Mouse (Mus musculus) stomach, postnatal 0 days (tissue): ENCODE measurements around the gene Gpn2. TPM values are rescaled to one million over a fixed set of nuclear protein-coding genes. Genes with fewer than 3 reads are reported as not detected.

Source experiments
- ATAC-seq: fragments of 200-750 bp; cut with Nextera tagmentation; 2 replicates; pipeline ENCODE4 v1.8.0; 2017; ENCODE audit not compliant: low FRiP score, low TSS enrichment
- DNase-seq: peaks from one replicate; pipeline ENCODE4 v3.0.0-alpha.2; 2016; ENCODE audit warnings: low spot score
- H3K27ac ChIP-seq: fragments of 300-500 bp; sonication (generic); replicated peaks from 2 replicates; pipeline ENCODE4 v1.5.1; 2014; ENCODE audit warnings: mild to moderate bottlenecking, control low read depth
- H3K27me3 ChIP-seq: fragments of 300-500 bp; sonication (generic); 2 replicates; pipeline ENCODE4 v1.6.1; 2014; ENCODE audit warnings: low read length; ENCODE audit not compliant: control insufficient read depth, insufficient read depth
- H3K36me3 ChIP-seq: fragments of 300-500 bp; sonication (generic); 2 replicates; pipeline ENCODE4 v1.6.1; 2014; ENCODE audit warnings: low read length, mixed read lengths; ENCODE audit not compliant: control insufficient read depth, insufficient read depth
- H3K4me1 ChIP-seq: fragments of 300-500 bp; sonication (generic); replicated peaks from 2 replicates; pipeline ENCODE4 v1.6.1; 2014; ENCODE audit warnings: antibody characterized with exemption; ENCODE audit not compliant: control insufficient read depth, insufficient read depth
- H3K4me2 ChIP-seq: fragments of 300-500 bp; sonication (generic); replicated peaks from 2 replicates; pipeline ENCODE4 v1.6.1; 2014; ENCODE audit warnings: low read depth, mild to moderate bottlenecking, control low read depth, moderate library complexity
- H3K4me3 ChIP-seq: fragments of 300-500 bp; sonication (generic); 2 replicates; pipeline ENCODE4 v1.5.1; 2014; ENCODE audit warnings: low read depth, low read length, control low read depth
- H3K9ac ChIP-seq: fragments of 300-500 bp; sonication (generic); 2 replicates; pipeline ENCODE4 v1.6.1; 2014; ENCODE audit warnings: mild to moderate bottlenecking, low read length, control low read depth, mixed read lengths
- H3K9me3 ChIP-seq: fragments of 300-500 bp; sonication (generic); 2 replicates; pipeline ENCODE4 v1.6.1; 2016; ENCODE audit warnings: low read length; ENCODE audit not compliant: control insufficient read depth
- CTCF ChIP-seq: IDR thresholded peaks from 2 replicates; pipeline ENCODE4 v1.5.1; 2016; ENCODE audit warnings: antibody characterized with exemption, low read depth, mild to moderate bottlenecking, moderate library complexity
- EP300 ChIP-seq: optimal IDR thresholded peaks from 2 replicates; pipeline ENCODE3; 2016; ENCODE audit warnings: antibody characterized with exemption
- WGBS: fragments of 180-500 bp; shearing (Covaris S2); extraction: QIAGEN DNeasy Blood & Tissue Kit; methylation state at CpG from one replicate; pipeline ENCODE4 v1.1.7; 2014; 5-methylcytosine and 5-hydroxymethylcytosine counted together
- polyA plus RNA-seq: library from polyadenylated mRNA; unstranded; fragments of >200 nt; fragmentation: Nextera tagmentation; extraction: Ambion mirVana; gene quantifications from 2 replicates; pipeline ENCODE4 v1.2.1, GENCODE M21; 2015

Gpn2 gene
- polyA plus RNA-seq, 1 experiment from 2014 or later = 14.8 TPM

DNA sequence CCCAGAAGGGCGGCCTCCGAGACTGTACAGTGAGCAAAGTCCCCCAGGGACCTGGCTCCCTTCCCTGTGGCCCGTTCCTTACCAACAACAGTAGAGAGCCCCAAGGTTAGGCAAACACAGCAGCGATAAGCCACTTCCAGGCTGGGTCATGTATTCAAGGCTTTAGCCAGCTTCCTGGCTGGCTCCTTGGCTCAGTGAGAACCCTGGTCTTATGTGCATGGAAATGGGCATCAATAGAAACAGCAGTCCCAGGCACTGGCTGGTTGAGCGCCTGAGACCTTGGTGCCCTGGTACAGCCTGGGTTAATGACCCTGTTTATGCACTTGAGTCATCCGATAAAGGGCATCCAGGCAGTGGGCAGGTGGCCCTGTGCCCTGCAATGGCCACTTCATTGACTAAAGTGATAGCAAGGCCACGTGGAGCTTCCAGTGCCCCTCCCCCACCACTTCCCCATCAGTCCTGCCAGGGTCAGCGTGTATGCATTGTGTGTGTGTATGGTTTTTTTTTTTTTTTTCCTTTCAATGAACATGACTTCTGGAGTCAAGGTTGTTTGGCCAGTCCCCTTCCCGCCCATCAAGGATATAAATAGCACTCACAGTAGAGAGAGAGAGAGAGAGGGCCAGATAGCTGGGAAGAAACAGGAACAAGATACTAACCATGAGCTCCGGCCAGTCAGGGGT, 31.3 kb upstream of the Gpn2 start, which contains the start of gene Nr0b2:
Nr0b2 (plus strand) TSS at position 609 of the 680 bp plus-strand sequence.
- Histone ChIP-seq H3K27ac (peak within 1 kb of the TSS; percentile 71), H3K36me3 (no peaks in the 10 kb centered on the region), H3K4me1 (no peaks in the 10 kb centered on the region), H3K9ac (no peak within 1 kb of the TSS), H3K9me3 (no peaks in the 10 kb centered on the region), H3K4me3 (no peak within 1 kb of the TSS), H3K27me3 (no peaks in the 10 kb centered on the region), H3K4me2 (peak within 1 kb of the TSS; percentile 32)
- peak; percentile 70 for DNase-seq
- ATAC-seq = peak; percentile 70
- no peak for TF ChIP-seq EP300
- no peak for TF ChIP-seq CTCF
- WGBS = 40% methylated on average over 10 of the region's 10 CpGs

GRCm38 (mm10) chr4:133553448-133554330, 30.5 kb upstream of the Gpn2 start:
- 58% methylated on average over 19 of the region's 19 CpGs for WGBS
- TF ChIP-seq EP300 (no peak), CTCF (no peak)
- peak overlapping the region; percentile 71 for H3K27ac ChIP-seq
- no peak overlapping the region for H3K9ac ChIP-seq
- DNase-seq (peak; percentile 45), ATAC-seq (peak; percentile 49)
- H3K36me3 ChIP-seq = no peaks in the 10 kb centered on the region
- no peaks in the 10 kb centered on the region for H3K9me3 ChIP-seq
- no peak overlapping the region for H3K4me3 ChIP-seq
- H3K4me2 ChIP-seq = peak overlapping the region; percentile 32
- H3K27me3 ChIP-seq = no peaks in the 10 kb centered on the region
- no peaks in the 10 kb centered on the region for H3K4me1 ChIP-seq

DNA sequence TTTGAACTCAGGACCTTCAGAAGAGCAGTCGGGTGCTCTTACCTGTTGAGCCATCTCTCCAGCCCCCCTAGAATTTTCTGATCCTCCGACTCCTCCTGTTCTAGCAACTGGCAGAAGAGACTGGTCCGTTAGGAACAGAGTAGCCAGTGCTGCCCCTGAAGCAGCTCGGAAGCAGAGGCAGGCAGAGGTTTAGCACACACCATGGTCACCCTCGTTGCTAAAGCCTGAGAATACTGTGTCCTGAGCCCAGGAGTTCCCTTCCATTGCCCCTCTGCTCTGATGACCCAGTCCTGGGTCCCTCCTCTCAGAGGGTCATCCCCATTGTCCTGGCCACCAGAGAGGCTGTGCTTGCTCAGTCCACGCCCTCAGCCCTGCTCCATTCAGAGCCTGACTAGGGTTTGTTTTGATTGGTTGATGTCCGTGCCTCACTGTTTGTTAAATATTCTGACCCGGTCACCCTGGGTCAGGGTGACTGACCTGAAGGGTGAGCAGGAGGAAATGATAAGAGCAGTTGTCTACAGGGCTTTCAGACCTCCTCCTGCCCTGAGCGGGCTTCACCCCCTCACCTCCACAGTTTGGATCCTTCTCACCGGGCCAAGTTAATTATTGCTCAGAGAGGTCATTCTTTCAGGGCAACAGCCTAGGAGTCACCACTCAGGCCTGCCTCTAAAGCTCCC, 27.0 kb upstream of the Gpn2 start:
- Histone ChIP-seq H3K4me3 (no peak overlapping the region), H3K27ac (no peak overlapping the region), H3K4me2 (no peak overlapping the region), H3K9me3 (no peaks in the 10 kb centered on the region), H3K36me3 (no peaks in the 10 kb centered on the region), H3K4me1 (no peaks in the 10 kb centered on the region), H3K9ac (no peak overlapping the region), H3K27me3 (no peaks in the 10 kb centered on the region)
- DNase-seq = no peak
- TF ChIP-seq EP300 = no peak
- no peak for TF ChIP-seq CTCF
- WGBS = 27% methylated on average over 10 of the region's 10 CpGs
- ATAC-seq = 0 out of 2 replicates have a peak, but pooled peaks have one; percentile 9

- Histone ChIP-seq H3K36me3 (no peaks in the 10 kb centered on the region), H3K4me2 (no peak overlapping the region), H3K4me3 (no peak overlapping the region), H3K27me3 (no peaks in the 10 kb centered on the region), H3K4me1 (no peaks in the 10 kb centered on the region), H3K9me3 (no peaks in the 10 kb centered on the region), H3K9ac (no peak overlapping the region), H3K27ac (no peak overlapping the region)
- TF ChIP-seq CTCF (no peak), EP300 (no peak)
- DNase-seq (no peak), ATAC-seq (no peak)
- WGBS = 81% methylated on average over 4 of the region's 4 CpGs
Observed at GRCm38 (mm10) chr4:133559846-133560245, 24.3 kb upstream of the Gpn2 start.

- no peak overlapping the region for H3K9ac ChIP-seq
- H3K4me2 ChIP-seq = no peak overlapping the region
- no peaks in the 10 kb centered on the region for H3K36me3 ChIP-seq
- TF ChIP-seq EP300 (no peak), CTCF (no peak)
- H3K27ac ChIP-seq = no peak overlapping the region
- no peaks in the 10 kb centered on the region for H3K4me1 ChIP-seq
- DNase-seq (no peak), ATAC-seq (no peak)
- no peaks in the 10 kb centered on the region for H3K27me3 ChIP-seq
- 66% methylated on average over 4 of the region's 4 CpGs for WGBS
- H3K9me3 ChIP-seq = no peaks in the 10 kb centered on the region
- H3K4me3 ChIP-seq = no peak overlapping the region
Observed at GRCm38 (mm10) chr4:133561622-133562021, 22.5 kb upstream of the Gpn2 start.
